Mouse (Mus musculus): ENCODE results near the gene Nup54. TPM values are rescaled to one million over a fixed set of nuclear protein-coding genes. Genes with fewer than 3 reads are reported as not detected.

Gene Nup54
- total RNA-seq, 2 experiments from 2014 or later, result 30.2 to 33.8 TPM

DNA sequence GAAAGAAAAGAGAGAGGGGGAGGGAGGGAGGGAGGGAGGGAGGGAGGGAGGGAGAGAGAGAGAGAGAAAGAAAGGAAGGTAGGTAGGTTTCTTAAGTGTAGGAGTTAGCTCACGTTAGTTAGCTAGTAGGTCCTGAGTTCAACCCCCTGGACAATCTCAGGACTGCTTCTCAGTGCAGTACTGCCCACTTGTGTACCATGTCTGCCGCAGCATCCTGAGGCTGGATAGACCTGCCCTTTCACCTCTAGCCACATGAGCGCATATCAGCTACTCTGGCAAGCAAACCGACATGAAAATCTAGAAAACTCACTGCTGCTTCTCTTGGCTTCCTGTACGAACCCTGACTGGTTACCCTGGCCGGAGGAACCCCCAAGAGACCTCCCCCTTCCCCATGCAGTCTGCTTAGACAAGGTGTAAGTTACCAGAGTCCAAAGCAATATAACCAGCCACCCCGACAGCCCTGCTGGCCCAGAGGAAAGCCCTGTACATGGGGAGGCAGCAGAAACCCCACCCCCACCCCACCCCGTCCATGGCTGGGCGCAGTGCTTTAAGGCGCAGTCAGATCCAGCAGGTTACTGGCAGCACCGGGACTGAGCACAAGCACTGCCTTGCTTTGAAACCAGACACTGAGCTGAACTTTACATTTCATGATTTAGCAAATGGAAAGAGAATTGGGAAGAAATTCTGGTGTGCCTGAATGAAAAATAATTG, 21.6 kb downstream of the Nup54 start:
- no peak for DNase-seq (ENCODE audit: low spot score in 2 of 2)

DNA sequence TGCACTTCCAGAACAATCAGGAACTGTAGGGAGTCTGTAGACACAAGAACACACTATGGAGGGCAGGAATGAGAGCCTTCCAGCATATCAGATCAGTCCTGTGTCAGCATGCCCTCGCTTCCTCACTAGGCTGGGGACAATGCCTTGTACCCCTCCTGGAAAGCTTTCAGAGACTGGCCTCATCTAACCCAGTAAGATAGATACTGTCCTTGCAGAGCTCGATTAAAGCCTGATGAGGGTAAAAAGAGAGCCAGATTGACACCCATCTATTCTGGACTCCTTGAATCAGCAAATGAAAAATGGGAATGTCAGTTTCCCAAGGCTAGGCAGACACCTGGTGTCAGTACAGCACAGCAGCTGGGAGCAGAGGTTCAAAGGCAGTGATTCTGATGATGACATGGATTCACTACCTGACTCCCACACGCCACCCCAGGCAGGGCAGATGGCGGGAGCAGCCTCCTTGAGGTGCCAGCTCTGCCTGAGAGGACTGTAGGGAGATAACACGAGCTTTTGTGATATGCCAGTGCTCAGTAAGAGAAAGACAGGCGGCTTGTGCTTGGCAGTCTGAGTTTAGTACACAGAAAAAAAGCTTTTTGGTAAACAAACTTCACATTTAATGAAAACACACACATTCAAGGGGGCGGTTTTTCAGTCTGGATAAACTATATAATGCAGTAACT, 23.4 kb downstream of the Nup54 start:
- DNase-seq (ENCODE audit: low spot score in 2 of 2), result no peak

DNA sequence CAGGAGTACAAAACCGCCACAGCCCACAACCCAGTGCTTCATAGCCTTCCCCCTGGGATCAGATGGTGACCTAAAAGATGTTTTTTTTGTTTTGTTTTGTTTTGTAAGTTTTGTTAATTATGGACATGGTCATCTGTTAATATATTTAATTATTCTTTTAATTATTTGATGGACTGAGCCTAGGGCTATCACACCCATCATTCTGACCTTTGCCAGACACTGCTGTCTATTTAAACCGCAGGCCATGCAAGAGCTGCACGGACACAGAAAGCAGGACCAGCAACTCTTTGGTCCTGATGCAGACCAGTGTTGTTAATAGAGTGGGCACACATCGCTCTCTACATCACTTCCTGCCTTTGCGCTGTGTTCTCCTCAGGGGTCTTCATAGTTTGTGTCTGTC, 24.5 kb downstream of the Nup54 start:
- DNase-seq (ENCODE audit: low spot score in 2 of 2), result no peak

DNA sequence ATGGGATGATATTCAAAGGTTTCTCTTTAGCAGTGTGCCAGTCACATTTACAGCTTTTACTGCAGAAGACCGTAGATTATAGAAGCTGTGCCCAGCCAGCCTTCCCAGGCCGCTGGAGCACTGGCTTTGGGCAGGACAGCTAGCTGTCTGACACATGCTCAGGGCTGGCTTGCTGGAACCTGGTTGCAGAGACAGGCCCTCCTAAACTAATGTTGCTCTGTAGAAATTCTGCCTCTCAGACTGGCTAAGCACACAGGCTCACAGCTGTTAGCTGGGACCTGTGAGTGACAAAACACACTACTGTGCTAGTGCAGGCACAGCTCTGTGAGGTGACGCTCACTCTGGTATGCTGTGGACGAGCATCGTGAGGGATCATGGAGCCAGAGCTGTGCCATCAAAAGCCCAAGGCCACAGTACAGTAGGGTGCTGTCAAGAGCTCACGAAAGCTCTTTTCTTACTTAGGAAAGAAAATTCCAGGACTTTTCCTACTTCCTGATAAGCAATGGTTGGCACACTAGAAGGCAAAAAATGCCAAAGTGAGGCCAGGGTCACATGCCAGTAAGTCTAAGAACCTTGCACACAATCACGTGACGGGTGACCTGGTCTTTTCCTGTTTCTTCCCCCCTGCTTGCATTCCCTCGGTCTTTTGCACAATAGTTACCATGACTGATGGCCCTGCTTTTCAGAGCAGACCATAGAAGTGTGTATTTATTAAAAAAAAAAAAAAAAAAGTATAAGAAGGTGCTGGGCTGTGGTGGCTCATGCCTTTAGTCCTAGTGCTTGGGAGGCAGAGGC, 25.5 kb downstream of the Nup54 start:
- DNase-seq (ENCODE audit: low spot score in 2 of 2), result no peak

DNA sequence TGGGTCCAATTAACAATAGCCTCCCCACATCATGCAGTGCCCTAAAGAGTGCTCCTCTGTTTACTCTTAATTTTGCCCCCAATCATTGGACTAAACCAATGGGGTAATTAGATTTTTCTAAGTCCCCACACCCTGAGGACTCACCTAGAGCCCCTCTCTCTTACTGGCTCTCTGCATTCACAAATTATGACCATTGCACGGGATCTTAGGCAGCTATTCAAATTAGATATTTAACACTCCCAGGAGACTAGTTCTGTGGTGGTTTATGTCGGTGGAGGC, 30.7 kb downstream of the Nup54 start:
- no peak for DNase-seq (ENCODE audit: low spot score in 2 of 2)

DNA sequence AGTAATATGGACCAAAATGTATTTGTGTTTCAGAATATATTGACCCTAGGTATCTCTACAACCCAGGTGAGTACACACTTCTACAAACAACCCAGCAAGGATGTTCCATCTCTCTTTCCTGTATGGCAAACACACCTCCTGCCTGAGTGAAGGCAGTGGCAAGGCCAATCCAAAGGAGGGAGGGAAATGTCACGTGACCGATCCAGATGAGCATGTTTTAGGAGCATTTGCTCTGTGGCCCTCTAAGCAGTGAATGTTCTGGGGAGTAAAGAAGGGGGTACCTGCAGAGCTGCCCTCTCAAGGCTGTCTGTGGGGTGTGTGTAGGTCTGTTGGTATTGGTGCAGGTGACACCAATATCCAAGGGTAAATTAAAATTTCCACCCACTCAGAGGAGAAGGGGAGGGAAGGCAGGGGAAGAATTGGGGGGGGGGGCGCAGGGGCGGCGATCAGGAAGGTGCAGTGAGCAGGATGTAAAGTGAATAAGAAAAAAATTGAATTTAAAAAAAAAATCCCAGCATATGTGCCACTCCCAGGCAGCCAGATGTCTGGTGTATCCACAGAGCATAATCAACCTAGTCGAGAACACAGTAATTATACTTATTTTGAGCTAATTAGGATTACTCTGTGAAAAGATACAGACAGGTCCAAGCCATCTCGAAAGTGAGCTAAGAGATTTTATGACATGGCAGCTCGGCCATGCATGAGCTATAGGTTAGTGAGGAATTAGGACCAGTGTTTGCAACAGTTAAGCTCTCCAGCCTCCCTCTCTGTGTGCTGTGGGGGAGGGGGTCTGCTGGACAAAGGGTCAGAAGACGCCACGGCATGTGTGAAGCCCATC, 31.2 kb downstream of the Nup54 start:
- DNase-seq (ENCODE audit: low spot score in 2 of 2), result no peak

DNA sequence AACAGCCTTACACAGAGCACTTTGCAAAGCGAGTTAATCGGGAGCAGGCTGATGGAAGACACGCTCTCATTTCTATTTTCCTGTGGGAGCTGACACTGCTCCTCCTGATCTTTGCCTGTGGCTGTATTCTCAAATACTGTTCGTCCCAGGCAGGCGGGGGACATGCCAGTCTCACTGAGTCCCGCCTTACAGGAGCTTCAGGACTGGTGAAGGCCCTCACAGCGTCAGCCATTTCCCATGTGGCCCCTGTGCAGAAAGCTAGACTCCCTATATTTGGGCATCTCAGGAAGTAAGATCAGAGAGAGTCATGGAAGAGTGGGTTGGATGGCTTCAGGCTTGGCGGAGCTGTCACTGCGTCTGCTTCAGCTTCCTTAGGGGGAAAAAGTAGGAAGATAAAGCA, 32.2 kb downstream of the Nup54 start:
- no peak for DNase-seq (ENCODE audit: low spot score in 2 of 2)

DNA sequence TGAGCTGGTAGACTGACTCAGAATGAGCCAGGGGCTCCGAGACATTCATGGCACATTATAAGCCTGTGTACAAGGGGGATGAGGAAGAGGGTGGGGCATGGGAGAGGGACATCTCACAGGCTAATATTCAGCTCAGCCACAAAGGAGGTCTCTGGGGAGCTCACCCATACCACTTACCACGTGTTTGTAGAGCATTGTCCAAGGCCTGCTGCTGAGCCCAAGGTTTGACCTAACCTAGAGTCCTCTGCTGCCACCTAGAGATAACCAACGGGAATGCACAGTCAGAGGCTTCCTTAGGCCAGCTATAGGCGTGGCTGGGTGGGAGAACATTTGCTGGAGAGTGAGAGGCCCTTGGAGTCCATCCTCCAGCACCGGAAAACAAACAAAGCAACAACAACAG, 36.9 kb downstream of the Nup54 start:
- DNase-seq (ENCODE audit: low spot score in 2 of 2), result peak; percentile 45 to 71

DNA sequence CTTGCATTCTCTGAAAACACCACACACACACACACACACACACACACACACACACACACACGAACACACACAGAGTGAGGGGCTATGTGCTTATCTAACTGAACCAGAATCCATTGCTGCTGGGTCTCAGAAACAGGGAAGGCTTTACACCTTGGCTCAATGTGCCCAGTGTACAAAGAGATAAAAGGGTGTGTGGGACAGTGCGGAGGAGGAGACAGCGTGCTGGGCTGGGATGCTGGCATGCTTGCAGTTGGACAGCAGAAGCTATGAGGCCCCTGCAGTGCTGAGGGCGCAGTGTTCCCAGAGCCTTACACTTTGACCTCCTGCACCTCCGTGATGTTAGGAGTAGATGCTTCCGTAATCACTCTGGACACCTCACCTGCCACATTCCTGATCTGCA, 38.5 kb downstream of the Nup54 start:
- no peak for DNase-seq (ENCODE audit: low spot score in 2 of 2)

DNA sequence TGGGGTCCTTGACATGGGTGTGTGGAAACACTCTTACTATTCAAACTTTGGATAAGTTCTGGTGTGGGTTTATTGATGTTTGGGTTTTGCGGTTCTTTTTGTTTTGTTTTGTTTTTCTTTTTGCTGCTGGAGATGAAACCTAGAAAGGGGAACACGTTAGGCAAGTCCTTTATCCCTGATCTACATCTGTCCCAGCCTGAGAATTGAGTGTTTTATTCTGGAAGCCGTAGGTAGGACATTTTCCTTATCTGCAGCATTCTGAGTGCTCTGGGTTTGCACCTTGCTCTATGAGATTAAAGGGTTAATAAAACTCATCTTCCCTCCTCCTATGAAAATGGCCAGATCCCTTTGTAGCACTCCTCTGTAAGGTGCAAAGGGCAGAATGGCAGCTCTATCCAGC, 39.3 kb downstream of the Nup54 start:
- no peak for DNase-seq (ENCODE audit: low spot score in 2 of 2)

DNA sequence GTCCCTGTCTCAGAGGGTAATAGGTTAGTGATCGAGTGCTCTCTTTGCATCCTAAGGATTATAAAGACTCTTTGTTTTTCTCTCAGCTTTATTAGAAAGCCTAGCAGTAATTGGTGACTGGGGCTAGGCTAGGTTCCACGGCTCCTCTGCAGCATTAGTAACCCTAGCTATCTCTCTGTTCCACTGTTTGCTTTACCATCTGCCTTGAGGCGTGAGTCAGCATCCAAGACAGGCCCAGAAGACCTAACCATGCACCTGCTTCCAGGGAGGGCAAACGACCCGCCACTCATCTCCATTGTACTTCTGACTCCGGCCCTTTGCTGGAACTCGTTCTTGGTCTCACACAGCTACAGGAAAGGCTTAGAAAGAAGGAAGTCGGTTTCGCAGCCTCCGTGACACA, 41.2 kb downstream of the Nup54 start:
- DNase-seq (ENCODE audit: low spot score in 2 of 2), result no peak

DNA sequence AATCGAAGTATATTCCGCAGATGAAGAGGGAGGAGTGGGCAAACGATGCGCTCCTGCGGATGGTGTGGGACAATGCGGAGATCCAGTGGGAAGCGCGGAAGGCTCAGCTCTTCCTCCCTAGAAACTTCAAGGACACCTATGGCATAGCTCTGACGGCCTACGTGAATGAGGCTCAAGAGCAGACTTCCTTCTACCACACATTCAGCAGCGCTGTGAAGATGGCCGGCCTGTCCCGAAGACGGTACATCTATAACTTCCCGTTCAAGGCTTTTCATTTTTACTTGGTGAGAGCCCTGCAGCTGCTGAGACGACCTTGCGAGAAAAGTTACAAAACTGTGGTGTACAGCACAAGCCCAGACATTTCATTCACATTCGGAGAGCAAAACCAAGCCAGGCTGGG, 42.5 kb downstream of the Nup54 start:
- no peak for DNase-seq (ENCODE audit: low spot score in 2 of 2)

DNA sequence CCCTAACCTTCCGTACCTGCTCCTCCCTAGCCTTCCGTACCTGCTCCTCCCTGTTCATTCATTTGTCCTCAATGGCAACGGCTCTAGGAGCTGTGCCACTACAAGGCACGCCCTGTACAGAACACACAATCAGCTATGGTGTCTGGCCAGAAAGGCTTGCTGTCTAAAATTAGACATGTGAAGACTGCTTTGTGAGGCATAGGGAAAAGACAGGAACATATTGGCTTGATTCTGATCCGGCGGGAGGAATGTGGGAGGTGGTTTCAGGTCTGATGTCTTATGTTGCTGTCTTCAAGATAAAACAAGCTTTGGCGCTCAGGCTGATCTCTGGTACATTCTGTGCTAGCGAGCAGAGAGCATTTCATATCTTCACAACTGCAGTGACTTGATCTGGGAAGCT, 44.4 kb downstream of the Nup54 start:
- DNase-seq (ENCODE audit: low spot score in 2 of 2), result no peak

DNA sequence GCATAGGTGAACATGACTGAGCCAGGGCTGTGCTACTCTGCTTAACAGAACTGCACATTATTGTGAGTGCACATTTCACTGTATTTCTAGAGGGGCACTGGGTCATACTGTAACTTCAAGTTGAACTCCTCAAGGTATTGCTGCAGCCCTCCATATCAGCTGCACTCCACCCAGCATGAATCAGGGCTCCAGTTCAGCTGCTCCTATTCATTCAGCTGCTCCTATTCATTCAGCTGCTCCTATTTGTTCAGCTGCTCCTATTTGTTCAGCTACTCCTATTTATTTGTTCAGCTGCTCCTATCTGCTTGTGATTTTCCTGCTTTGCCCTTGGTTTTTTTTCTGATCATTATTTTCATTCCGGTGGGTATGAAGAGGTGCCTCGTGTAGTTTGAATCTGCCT, 45.0 kb downstream of the Nup54 start:
- DNase-seq (ENCODE audit: low spot score in 2 of 2), result no peak

DNA sequence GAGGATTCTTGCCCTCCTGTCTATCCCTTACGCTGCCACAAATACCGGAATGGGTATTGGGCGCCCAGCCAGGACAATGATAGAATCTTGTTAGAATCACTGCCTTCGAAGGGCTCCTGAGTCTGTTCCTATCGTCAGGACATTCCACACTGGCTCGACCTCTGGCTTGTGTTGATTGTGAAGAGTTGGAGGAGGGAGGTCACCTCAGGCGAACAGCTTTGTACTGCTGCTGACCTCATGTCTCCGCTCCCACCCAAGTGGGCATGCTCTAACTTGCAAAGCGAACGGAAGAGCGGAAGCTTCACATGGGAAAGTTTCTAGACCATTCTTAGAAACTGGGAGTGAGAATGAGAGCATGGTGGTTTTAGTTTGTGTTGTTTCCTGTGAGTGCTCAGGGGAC, 47.6 kb downstream of the Nup54 start:
- DNase-seq (ENCODE audit: low spot score in 2 of 2), result no peak

DNA sequence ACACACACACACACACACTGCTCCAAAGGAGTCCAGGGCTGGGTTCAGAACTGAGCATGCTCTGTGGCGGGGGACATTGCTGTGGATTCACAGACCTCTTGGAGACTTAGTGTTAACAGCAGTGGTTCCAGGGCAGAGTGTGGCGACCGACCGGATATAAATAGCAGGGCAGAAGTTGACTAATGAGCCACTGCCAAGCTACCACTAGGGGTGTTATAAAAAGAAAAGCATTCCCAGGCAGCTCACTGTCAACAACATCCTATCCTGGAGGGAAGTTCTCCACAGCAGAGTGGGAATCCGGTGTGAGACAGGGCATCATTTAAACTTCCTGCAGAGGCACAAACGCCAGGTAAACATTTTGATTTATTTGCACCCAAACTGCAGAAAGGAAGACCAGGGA, 48.4 kb downstream of the Nup54 start:
- no peak for DNase-seq (ENCODE audit: low spot score in 2 of 2)

DNA sequence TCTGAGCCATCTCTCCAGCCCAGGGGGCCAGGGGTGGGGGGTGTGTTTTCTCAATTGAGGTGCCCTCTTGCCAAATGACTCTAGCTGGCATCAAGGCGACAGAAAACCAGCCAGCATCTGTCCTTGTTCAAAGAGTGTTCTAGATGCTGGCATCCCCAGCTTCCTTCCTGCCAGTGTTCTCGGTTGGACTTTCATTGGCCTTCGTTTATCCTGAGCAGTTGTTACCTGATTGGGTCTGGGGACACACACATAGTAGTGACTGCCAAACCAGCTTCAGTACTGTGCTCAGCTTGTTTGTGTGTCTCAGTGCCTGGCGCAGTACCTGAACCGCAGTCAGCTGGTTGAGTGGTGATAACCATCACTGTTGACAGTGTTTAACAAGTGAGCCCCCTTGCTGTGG, 48.9 kb downstream of the Nup54 start:
- DNase-seq (ENCODE audit: low spot score in 2 of 2), result no peak

DNA sequence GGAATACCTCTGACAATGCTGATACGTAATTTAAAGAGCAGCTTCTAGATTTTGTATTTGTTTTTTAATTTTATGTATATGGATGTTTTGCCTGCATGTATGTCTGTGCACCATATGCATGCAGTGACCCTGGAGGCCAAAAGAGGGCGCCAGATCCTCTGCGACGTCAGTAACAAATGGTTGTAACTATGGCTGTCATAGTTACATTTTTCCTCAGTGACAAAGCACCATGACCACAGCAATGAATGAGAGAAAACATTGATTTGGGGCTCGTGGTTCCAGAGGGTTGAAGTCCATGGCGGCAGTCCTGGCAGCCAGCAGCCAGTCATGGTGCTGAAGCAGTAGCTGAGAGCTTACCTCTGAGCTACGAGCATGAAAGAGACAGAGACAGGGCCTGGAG, 50.2 kb downstream of the Nup54 start:
- DNase-seq (ENCODE audit: low spot score in 2 of 2), result no peak

DNA sequence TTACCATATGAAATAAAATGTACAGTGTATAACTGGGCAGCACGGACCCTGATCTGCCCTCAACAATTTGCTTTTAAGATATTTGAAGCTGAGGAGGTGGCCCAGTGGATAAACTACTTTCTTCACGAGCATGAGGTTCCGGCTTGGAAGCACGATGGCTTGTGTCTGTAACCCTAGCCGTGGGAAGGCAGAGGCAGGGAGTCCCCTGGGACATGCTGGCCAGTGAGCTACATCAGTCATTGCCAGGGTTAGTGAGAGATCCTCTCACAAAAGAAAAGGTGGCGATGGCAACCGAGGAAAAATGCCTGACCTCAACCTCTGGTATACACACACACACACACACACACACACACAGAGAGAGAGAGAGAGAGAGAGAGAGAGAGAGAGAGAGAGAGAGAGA, 51.3 kb downstream of the Nup54 start:
- DNase-seq (ENCODE audit: low spot score in 2 of 2), result no peak

DNA sequence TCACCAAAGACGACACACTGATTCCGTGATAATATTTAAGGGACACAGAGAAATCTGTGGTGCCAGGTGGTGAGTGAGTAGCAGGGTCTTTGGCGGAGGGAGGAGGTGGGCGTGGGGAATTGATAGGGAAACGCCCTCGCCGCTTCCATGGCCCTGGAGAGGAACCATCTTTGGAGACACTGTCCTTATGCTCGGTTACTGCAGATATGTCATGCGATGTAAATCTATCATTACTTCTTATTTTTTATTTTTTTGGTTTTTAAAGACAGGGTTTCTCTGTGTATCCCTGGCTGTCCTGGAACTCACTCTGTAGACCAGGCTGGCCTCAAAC, 52.7 kb downstream of the Nup54 start:
- DNase-seq (ENCODE audit: low spot score in 2 of 2), result no peak

DNA sequence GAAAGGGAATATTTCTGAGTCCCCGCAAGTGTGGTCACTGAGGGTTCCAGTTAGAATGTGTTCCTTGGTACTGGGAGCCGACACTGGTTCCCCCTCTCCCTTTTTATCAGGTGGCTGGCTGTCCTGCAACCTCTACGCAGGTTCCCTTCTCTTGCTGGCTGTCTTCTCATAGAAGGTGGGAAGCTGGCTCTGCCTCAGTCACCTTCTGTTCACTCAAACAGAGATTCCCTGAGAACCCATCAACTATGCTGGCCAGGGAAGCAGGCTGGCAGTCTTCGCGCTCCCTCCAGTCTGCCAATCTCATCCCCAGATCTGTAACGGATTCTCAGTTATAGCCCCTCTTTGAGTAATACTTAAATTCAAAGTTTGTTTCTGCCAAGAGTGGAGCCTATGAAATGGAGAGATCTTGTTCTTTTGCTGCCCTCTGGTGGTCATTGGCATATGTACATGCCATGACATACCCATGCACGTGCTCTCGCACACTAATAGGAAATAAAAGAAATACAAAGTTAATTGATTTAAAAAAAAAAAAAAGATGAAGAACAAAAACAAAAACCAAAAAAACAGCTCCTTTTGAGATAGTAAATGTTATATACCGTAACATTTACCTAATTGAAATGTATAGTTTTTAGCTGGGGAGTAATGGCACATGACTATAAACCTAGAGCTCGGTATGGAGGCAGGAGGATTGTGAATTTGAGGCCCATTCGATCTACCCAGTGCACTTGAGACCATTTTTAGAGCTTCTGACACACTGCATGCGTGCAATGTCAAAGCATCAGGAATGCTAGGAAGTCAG, 53.3 kb downstream of the Nup54 start:
- peak; percentile 78 to 91 for DNase-seq (ENCODE audit: low spot score in 2 of 2)

Measured in layer of hippocampus, postnatal 14 days (tissue).